ENCODE assay signal across 13 mouse cellular contexts in genomic region chr6:37913525-37913924, GRCm38 (mm10).
"Had no signal": no experiment of that assay in that cellular context is flagged by ENCODE, and none has a peak within 500 bp of the region (broad histone marks: within the 10 kb centered on the region; RNA-seq: fewer than 3 reads in every experiment).

No protein-coding gene starts in this region.

- H3K27me3 ChIP-seq: liver, embryonic 12.5 days; lung, embryonic 15.5 days; megakaryocyte, embryonic 14.5 days; midbrain, embryonic 12.5 days; stomach, embryonic 15.5 days had no signal

- ATAC-seq: liver, embryonic 12.5 days had no signal

- H3K9me3 ChIP-seq: limb, embryonic 10.5 days; liver, embryonic 12.5 days; midbrain, embryonic 12.5 days; stomach, embryonic 15.5 days had no signal

- DNase-seq: kidney, adult 11 months; lung, postnatal 14 days; right cerebral cortex, postnatal 14 days; thymus, adult 2 months; thymus, postnatal 25 days had no signal

- H3K4me3 ChIP-seq: left cerebral cortex, adult 2 months; limb, embryonic 10.5 days; liver, embryonic 12.5 days; lung, embryonic 15.5 days; megakaryocyte, embryonic 14.5 days; midbrain, embryonic 12.5 days; stomach, embryonic 15.5 days had no signal

- H3K4me2 ChIP-seq: liver, embryonic 12.5 days; lung, embryonic 15.5 days; midbrain, embryonic 12.5 days; stomach, embryonic 15.5 days had no signal

- H3K4me1 ChIP-seq: limb, embryonic 10.5 days; liver, embryonic 12.5 days; lung, embryonic 15.5 days; midbrain, embryonic 12.5 days; stomach, embryonic 15.5 days had no signal

- H3K27ac ChIP-seq: left cerebral cortex, adult 2 months; limb, embryonic 10.5 days; liver, embryonic 12.5 days; lung, embryonic 15.5 days; macrophage; midbrain, embryonic 12.5 days; stomach, embryonic 15.5 days had no signal

- H3K9ac ChIP-seq: liver, embryonic 12.5 days; lung, embryonic 15.5 days; midbrain, embryonic 12.5 days; stomach, embryonic 15.5 days had no signal
